Mouse (Mus musculus) right cerebral cortex, adult 18-20 months (tissue): Measurements from ENCODE around the gene Ppp1r7.
A peak's percentile ranks its signal among the peaks of the same experiment; 100 is the strongest.
"Not testable (repeated sequence)": the region's sequence is repeated elsewhere in the genome, so short reads cannot be mapped to it uniquely, and the experiment has no call there.

Experiments used
- DNase-seq: peaks from one replicate; pipeline ENCODE4 v3.0.0; 2022; ENCODE audit warnings: mixed read lengths

The Ppp1r7 gene

DNA sequence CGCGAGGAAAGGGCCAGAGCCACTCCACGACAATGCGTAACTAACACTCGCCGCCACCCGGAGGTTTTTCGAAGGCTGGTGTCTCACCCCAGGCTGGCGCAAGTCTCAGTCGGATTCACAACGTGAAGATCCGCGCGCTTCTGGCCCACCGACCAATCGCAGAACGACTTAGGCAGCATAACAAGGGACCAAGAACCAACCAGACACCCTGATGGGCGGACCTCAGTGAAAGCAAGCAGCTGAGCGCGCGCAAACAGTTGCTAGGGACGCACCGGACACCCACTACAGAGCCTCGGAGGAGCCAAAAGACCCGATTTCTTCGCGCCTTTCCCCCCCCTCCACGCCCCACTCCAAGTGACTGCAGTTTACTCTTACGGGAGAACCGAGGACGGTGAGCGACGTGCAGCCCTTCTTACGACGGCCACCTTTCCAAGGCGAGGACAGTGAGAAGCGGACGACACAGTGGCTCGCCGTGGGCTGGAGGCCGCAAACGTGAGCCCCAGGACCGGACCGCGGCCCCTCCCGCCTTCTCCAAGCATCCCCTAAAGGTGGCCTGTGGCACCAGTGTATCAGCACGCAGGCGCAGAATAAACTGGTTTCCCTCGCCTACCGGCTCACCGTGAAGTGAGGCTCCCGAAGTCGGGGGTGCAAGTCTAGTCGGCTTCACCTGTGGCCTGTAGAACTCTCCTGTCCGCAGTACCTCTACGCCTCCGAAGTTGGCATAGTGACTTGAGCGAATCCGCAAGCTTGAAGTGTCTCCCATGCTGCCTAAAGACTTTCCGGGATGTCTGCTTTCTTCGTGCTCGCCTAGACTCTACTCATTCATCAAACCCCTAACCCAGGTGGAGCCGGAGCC lies at the start of gene Ppp1r7, which contains the start of gene Pask:
Ppp1r7 (plus strand) TSS at position 207 of the 856 bp plus-strand sequence.
Pask (minus strand) TSS at position 835 of the 856 bp plus-strand sequence.
- DNase-seq, result peak; percentile 97

DNA sequence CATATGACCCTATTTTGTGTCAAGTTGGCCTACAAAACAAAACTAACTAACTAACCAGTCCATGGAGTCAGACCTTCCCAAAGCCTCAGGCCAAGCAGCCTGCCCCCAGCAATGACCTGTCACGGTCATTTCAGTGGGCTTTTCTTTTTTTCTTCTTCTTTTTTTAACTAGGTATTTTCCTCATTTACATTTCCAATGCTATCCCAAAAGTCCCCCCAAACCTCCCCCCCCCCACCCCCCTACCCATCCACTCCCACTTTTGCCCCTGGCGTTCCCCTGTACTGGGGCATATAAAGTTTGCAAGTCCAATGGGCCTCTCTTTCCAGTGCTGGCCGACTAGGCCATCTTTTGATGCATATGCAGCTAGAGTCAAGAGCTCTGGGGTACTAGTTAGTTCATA lies 48.2 kb upstream of the Ppp1r7 start:
- DNase-seq, result not testable (repeated sequence)

DNA sequence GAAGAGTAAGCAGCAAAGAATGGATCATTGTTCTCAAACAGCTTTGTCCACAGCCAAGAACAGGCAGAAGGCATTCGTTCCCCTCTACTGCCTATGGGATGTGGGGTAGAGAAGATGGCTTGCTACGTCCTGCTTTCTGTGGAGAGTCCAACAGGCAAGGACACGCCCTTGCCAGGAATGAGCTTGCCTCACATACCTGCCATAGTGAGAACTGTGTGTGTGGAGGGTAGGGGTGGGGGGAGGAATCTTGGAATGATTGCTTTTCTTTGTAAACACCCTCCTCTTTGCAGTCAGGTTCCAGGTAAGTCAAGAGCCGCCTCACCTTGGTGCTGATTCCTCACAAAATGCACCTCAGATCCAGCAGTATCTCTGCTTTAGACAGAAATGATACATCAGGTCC lies 42.9 kb upstream of the Ppp1r7 start:
- no peak for DNase-seq

DNA sequence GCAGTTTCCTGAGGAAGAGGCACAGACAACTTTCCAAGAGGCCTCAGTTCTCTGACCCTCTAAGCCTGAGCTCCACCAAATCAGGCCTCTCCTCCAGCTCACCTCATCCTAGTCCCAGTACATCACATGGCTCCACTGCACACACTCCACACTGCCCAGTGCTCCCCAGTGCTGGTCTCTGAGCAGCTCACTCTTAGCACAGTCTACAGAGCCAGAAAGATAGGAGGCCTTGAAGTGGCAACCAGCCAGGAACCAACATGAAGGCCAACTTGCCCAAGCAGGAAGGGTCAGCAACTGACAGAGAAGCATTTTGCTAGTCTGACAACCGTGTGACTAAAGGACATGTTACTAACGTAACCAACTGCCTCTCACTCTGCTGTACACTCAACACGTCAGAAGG lies 42.1 kb upstream of the Ppp1r7 start:
- no peak for DNase-seq

DNA sequence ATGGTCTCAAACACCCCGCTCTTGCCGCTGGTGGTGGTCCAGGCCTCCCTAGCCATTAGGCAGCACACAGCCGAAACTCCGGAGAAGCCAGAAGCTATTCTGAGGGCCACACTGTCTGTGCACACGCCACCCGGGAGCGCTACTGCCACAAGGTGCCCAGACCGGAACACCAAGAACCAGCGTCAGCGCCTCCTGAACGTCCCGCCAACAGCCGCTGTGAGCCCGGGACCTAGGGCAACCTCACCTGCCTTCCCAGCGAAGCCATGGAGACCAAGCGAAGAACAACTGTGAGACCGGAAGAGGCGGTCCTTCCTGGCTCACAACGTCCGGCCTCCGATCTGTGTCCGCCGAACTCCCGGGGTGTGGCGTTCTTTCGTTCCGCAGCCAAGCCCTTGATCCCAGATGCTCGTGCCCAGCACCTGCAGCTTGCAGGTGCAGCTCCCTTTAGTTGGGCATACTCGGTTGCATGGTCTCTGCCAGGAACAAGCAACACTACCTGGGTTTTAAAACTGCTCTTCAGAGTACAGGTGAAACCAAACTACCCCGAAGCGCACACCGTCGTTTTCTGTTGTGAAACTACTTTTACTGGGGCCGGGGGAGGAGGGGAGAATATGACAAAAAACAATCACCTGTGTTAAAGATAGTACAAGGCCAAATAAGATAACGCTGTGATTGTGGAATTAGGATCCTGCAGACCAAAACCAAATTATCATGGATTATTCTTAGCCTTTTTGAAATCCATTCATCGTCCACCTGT lies 36.9 kb upstream of the Ppp1r7 start, which contains the start of gene Mterf4:
Mterf4 (minus strand) TSS at position 335 of the 757 bp plus-strand sequence.
- peak; percentile 82 for DNase-seq

DNA sequence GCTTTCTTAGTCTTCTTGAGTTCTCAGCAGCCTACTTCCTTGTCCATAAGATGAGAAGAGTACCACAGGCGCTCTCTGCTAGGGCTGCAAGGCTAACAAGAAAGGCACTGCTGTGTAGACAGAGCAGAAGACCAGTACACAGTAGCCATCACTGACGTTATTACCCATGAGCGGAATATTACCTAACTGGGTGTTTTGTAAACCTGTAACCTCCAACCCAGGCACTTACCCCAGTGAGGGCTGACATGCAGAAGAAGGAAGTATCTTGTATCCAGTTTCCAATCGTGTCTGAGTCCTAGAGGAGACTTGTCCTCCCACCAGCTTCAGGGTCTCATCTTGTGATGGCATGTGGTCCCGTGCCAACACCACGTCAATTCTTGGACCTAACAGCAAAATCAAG lies 18.7 kb upstream of the Ppp1r7 start:
- DNase-seq, result no peak

DNA sequence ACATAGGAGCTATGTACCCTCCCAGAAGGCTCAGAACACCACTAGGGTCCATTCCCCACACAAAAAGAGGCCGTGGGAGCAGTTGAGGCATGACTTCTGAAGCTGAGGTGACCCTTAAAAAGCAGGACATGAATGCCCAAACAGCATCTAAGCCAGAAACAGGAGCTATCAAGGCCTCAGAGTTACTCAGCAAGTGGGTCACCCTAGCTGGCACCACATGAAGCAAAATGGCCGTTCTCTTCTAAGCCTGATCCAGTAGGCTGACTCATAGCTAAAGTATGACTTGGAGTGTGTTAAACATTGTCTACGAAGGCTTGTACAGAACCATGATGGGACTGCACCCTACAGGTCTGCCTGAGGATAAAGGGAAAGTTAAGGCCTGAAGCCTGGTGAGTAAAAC lies 16.2 kb upstream of the Ppp1r7 start:
- DNase-seq, result no peak

DNA sequence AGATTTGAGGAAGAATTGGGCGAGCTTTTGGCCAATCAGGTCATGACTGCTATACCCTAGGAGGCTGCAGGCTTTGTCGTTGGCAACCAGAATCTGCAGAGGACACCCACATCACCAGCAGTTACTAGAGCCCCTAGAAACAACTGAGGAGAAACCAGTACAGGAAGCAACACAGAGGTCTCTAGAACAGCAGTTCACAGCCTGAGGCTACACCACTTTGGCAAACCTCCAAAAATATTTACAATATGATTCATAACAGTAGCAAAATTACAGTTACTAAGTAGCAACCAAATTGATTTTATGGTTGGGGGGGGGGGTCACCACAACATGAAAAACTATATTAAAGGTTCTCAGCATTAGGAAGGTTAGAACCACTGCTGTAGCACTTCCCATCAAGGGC lies 8.0 kb upstream of the Ppp1r7 start:
- no peak for DNase-seq

DNA sequence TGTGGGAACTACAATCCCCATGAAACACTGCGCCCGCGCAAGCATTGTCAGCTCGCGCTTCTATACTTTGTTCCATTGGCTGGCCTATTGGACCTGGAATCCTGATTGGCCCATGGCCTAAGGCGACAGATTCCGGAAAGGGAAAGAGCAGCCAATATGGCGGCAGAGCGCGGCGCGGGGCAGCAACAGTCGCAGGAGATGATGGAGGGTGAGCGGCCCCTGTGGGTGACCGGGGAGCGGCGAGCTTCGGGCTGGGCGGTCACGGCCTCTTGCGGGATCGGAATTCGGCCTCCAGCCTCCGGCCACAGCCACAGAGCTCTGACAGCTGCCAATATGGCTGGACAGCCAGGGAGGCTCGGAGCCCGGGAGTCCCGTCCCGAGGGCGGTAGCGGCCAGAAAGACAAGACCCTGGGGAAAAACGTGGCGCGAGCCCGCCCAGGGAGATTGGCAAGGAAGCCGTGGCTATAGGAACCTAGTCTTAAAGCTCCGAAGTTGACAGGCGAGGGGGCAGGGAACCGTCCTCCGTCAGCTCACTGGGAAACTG lies 922 bp downstream of the Ppp1r7 start:
- DNase-seq, result peak; percentile 97

DNA sequence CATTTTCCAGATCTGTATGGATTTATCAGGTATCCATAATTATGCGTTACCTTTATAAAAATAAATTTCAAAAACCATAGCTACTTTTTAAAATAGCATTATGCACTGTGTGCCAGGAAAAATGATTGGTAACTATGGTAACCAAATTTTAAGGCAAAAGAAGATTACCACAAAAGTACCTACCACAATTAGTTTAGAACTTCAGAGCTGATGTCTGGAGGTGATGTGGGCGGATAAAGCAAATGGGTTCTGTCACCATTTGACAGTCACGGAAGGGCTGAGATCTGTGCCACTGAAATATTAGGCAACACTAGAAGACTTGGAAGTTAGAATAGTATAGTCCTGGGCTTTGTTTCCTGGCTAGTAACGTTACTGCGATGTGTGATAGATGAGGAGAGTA lies 4.5 kb downstream of the Ppp1r7 start:
- no peak for DNase-seq

DNA sequence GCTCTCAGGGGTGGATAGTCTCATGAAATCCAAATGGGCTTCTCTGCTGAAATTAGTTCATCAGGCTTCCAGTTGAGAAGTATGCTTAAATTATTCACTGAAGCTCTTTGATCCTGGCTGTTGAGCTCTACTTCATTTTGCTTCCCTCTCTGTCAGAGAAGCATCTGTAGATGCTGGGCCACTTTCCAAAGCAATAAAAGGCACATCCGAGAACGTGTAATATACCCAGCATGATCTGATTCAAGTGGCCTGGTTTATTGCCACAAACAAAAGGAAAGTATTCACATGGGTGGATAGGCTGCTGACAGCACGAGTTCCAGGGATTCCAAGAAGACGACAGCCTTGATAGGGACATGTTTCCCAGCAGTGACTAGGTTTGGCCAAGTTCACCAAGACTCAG lies 7.0 kb downstream of the Ppp1r7 start:
- no peak for DNase-seq

DNA sequence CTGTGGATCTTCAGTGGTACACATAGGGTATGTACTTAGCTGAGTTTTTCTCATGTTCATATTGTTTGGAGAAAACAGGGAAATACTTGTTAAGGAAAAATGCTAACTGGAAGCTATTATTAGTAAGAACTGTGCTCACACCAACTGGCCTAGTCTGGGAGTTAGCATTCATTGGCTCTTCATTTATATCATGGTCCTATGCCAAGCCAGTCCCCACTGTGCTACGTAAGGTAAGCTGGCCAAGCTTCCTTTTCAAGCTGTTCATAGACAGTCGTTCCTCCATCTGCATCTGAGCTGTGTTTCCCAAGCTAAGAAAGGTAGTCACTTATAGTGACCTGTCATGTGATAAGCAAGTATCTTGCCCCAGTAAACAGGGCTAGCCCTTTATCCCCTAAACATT lies 10.1 kb downstream of the Ppp1r7 start:
- DNase-seq, result peak; percentile 27

DNA sequence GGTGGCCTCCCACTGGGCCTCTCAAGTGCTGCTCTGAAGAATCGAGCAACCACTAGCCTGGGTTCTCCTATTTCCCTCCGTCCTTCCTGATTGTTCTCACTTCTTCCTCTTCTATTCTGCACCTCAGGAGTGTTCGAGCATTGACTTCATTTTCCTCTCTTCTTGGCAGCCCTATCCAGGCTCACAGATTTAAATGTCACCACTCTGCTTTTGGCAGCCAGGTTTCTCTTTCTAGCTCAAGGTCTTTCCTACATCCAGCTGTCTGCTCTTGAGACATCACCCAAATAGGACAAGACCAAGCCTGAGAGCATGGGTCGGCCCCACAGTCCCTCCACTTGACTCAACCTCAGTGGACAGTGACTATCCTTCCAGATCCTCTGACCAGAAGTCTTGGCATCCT lies 20.0 kb downstream of the Ppp1r7 start:
- no peak for DNase-seq

DNA sequence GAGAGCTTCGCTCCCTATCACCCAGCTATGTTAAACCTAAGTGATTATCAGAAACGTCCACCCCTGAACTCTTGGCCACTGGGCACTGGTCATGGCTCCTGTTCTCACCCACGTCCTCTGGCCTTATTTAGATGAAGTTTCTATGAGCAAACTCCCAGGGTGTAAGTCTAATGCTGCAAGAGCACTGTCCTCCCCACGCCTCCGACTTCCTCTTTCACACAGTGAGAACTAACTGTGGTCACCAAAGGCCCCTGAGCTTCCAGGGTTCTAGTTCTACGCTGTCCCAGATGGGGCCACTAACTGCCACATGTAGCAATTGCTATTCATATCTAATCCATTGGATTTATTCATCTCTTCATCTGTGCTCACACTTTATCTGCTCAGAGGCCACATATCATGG lies 23.0 kb downstream of the Ppp1r7 start:
- no peak for DNase-seq

DNA sequence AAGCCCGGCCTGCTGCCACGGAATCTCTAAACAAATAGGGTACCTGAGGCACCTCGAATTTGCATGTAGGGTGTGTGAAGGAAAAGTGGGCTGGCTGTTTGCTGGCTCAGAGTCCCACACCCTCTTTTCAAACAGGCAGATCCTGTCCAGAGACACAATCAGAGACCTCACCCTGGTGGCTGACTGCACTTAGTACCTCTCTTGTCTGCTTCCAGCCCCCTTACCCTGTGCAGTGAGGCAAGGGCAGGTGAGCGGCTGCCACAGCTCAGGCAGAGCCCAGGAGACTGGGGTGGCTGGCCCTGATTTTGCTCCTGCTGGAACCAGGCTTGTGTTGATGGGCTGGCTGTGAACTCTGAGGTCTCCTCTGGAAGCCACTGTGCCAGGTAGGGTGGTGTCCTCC lies 31.0 kb downstream of the Ppp1r7 start, which contains the start of gene Ano7:
Ano7 (plus strand) TSS at position 266 of the 400 bp plus-strand sequence.
- no peak for DNase-seq

DNA sequence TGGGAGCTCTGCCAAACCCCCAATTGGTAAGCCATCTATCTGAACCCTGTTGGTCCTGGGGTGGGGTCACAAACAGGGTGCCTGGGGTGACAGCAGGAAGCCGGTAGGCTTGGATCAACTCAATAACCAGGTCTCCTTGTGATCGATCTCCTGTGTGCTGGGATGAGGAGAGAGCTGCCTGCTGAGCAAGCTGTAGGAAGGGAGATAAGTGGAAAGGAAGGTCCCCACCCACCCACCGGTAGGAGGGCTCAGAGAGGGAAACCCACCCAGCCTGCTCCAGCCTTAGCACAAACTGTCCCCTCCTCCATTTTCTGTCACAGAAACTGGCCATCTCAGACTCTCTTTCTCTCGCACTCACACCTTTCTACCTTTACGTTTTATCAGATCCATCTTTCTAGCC lies 34.7 kb downstream of the Ppp1r7 start:
- DNase-seq, result no peak

DNA sequence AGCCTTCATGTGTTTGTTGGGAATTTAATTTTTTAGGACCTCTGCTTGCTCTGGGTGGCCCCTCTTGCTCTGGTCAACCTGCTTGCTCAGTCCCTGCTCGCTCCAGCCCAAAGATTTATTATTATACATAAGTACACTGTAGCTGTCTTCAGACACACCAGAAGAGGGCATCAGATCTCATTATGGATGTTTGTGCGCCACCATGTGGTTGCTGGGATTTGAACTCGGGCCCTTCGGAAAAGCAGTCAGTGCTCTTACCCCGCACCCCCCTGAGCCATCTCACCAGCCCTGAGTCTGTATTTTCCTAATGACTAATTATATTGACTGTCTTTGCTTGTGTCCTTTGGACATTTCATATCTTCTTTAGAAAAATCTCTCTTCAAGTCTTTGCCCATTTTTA lies 36.5 kb downstream of the Ppp1r7 start:
- DNase-seq, result no peak

DNA sequence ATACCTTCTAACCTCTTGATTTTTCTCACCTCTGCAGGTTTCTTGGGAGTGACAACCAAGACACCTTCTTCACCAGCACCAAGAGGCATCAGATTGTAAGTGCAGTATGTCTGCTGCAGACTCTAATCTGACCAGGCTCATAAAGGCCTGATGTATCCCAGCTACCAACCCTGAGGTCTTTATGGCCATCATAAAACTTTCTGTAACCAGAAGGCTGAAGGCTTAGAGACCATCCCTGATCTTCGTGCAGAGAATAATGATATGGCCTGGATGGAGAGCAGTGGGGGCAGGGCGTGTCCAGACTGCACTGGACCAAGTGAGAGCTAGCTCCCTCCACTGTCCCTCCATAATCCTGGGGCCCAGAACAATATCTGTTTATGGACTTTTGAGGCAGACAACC lies 44.5 kb downstream of the Ppp1r7 start:
- no peak for DNase-seq

DNA sequence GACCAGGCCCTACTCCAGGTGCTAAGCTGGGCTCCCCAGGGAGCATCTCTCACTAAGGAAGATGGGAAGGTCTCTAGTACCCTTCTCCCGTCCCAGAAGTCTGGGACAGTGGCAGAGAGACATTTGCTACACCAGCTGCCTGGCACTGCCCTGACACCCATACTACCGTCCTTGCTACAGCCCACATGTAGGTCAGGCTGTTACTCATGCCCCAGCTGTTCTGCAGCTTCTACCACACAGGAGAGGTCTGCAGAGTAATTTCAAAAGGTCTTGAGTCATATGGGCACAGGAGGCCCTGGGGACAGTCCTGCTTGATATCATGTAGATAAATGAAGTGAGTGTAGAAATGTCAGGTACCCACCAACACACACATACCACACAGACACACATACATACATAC lies 46.3 kb downstream of the Ppp1r7 start:
- DNase-seq, result no peak

DNA sequence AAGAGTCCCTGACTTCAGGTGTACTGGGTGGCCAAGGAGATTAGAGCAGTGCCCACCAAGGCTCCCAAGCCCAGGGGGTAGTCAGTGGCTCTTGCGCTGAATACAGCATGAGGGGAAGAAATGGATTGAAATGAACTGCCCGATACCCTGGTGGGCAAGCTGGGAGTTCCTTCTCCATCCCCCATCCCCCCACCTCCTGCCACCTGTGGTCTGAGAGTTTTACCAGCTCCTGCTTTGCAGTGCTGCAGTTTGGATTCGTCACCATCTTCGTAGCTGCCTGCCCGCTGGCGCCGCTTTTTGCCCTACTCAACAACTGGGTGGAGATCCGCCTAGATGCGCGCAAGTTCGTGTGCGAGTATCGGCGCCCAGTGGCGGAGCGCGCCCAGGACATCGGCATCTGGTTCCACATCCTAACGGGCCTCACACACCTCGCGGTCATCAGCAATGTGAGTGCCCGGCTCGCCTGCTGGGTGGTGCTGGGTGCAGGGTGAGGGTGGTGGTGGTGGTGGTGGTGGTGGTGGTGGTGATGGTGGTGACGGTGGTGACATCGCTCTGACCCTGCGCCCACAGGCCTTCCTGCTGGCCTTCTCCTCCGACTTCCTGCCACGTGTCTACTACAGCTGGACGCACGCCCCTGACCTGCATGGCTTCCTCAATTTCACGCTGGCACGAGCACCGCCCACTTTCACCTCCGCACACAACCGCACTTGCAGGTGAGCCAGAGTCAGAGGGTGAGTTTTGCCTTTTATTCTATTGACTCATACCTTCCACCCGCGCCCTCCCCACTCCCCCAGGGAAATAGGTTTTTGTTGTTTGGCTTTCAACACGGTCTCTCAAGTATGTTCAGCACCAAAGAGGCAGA lies 58.8 kb downstream of the Ppp1r7 start:
- DNase-seq, result no peak

DNA sequence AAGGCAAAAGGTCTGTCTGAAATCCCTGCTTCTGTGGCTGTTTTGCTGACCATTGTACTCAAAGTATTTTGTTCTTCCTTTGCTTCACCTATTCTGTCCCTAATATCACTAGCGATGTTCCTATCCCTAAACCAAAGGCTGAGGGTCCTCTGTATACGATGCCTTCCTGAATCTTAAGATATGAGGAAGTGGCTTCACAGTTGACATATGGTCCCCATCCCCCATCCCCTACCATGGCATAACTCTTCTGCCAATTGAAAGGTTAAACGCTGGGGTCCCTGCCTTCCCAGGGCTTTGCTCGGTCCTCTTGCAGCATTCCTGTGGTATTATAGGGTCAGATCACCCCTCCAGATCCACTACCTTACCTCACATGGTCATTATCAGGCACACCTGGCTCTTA lies 60.7 kb downstream of the Ppp1r7 start:
- no peak for DNase-seq
